Mouse (Mus musculus) T-helper 1 cell (primary cell): ENCODE results near the gene Rbm19.

Experiments used
- in situ Hi-C: fragments of 300-600 bp; cut with MboI, MseI; formaldehyde crosslinking; loops from one replicate; pipeline ENCODE4 v1.15.1; 2025; ENCODE audit warnings: high pct_unique_total_duplicates

Rbm19 gene

GRCm38 (mm10) chr5:120165061-120165942 lies 49.0 kb downstream of the Rbm19 start:
- in situ Hi-C loops = no loop called here

GRCm38 (mm10) chr5:120167787-120168325 lies 51.6 kb downstream of the Rbm19 start:
- in situ Hi-C loops = no loop called here

- in situ Hi-C loops = no loop called here
Observed at GRCm38 (mm10) chr5:120171865-120172728, 55.8 kb downstream of the Rbm19 start.

GRCm38 (mm10) chr5:120172729-120173101 lies 56.5 kb downstream of the Rbm19 start:
- in situ Hi-C loops = no loop called here

- in situ Hi-C loops = no loop called here
Observed at GRCm38 (mm10) chr5:120174317-120174716, 58.1 kb downstream of the Rbm19 start.

GRCm38 (mm10) chr5:120175217-120175616 lies 59.0 kb downstream of the Rbm19 start:
- in situ Hi-C loops = no loop called here

GRCm38 (mm10) chr5:120176246-120177065 lies 60.2 kb downstream of the Rbm19 start:
- in situ Hi-C loops = no loop called here

- in situ Hi-C loops = no loop called here
Observed at GRCm38 (mm10) chr5:120177066-120177340, 60.7 kb downstream of the Rbm19 start.

GRCm38 (mm10) chr5:120180102-120180501 lies 63.8 kb downstream of the Rbm19 start:
- in situ Hi-C loops = no loop called here

GRCm38 (mm10) chr5:120181384-120181783 lies 65.1 kb downstream of the Rbm19 start:
- in situ Hi-C loops = no loop called here

- in situ Hi-C loops = no loop called here
Observed at GRCm38 (mm10) chr5:120183321-120183720, 67.1 kb downstream of the Rbm19 start.

GRCm38 (mm10) chr5:120183790-120184189 lies 67.5 kb downstream of the Rbm19 start:
- in situ Hi-C loops = no loop called here

- in situ Hi-C loops = no loop called here
Observed at GRCm38 (mm10) chr5:120185949-120186348, 69.7 kb downstream of the Rbm19 start.

GRCm38 (mm10) chr5:120188541-120188940 lies 72.3 kb downstream of the Rbm19 start:
- in situ Hi-C loops = no loop called here

- in situ Hi-C loops = no loop called here
Observed at GRCm38 (mm10) chr5:120190001-120190582, 73.8 kb downstream of the Rbm19 start.

- in situ Hi-C loops = no loop called here
Observed at GRCm38 (mm10) chr5:120191620-120192019, 75.4 kb downstream of the Rbm19 start.

- in situ Hi-C loops = no loop called here
Observed at GRCm38 (mm10) chr5:120194309-120194941, 78.2 kb downstream of the Rbm19 start.

GRCm38 (mm10) chr5:120194948-120195347 lies 78.7 kb downstream of the Rbm19 start:
- in situ Hi-C loops = no loop called here

- in situ Hi-C loops = no loop called here
Observed at GRCm38 (mm10) chr5:120196879-120197278, 80.6 kb downstream of the Rbm19 start.

- in situ Hi-C loops = no loop called here
Observed at GRCm38 (mm10) chr5:120197813-120198387, 81.6 kb downstream of the Rbm19 start.
